Mouse (Mus musculus): ENCODE measurements around the gene Rnf115. TPM values are rescaled to one million over a fixed set of nuclear protein-coding genes. Genes with fewer than 3 reads are reported as not detected.

The Rnf115 gene
- total RNA-seq, 1 experiment: 22.1 TPM

GRCm38 (mm10) chr3:96744348-96744747 lies 16.9 kb downstream of the Rnf115 start:
- no peak overlapping the region for H3K27ac ChIP-seq (ENCODE audit: insufficient read depth, low read depth, low read length, poor library complexity, severe bottlenecking)
- no peak overlapping the region for H3K4me3 ChIP-seq (ENCODE audit: insufficient read depth in 1 of 2, low read depth in 1 of 2, low read length in 2 of 2, poor library complexity in 1 of 2, severe bottlenecking in 1 of 2)
- H3K4me1 ChIP-seq (ENCODE audit: control insufficient read depth in 2 of 2, insufficient read depth in 2 of 2, low read length in 2 of 2, poor library complexity in 1 of 2): no peaks in the 10 kb centered on the region
- DNase-seq (ENCODE audit: low read depth, low spot score): no peak
- in situ Hi-C loops (cut with MboI; ENCODE audit: low sequenced_read_pairs in 2 of 2, unreplicated experiment in 2 of 2): no loop called here
- no peaks in the 10 kb centered on the region for H3K9me3 ChIP-seq (ENCODE audit: control insufficient read depth, insufficient read depth, low read depth, low read length)
- TF ChIP-seq MAFK (IDR thresholded peaks at IDR 0.05; ENCODE audit: insufficient read depth, low read depth, low read length) (no peak), CHD2 (IDR thresholded peaks at IDR 0.05; ENCODE audit: low read depth, low read length) (no peak), HCFC1 (IDR thresholded peaks at IDR 0.05; ENCODE audit: borderline replicate concordance, insufficient read depth, low read length) (no peak), ZC3H11A (IDR thresholded peaks at IDR 0.05; ENCODE audit: borderline replicate concordance, low read depth, low read length) (no peak), ZNF384 (IDR thresholded peaks at IDR 0.05; ENCODE audit: low read depth, low read length) (no peak)
- H3K36me3 ChIP-seq (ENCODE audit: control insufficient read depth, insufficient read depth, low read length, poor library complexity, severe bottlenecking): no peaks in the 10 kb centered on the region
- H3K9ac ChIP-seq (ENCODE audit: insufficient read depth, low read depth, low read length, poor library complexity, severe bottlenecking): no peak overlapping the region

GRCm38 (mm10) chr3:96746829-96747228 lies 19.4 kb downstream of the Rnf115 start:
- in situ Hi-C loops (cut with MboI; ENCODE audit: low sequenced_read_pairs in 2 of 2, unreplicated experiment in 2 of 2): no loop called here
- no peak for DNase-seq (ENCODE audit: low read depth, low spot score)

GRCm38 (mm10) chr3:96755935-96756334 lies 28.5 kb downstream of the Rnf115 start:
- no peak overlapping the region for H3K9ac ChIP-seq (ENCODE audit: insufficient read depth, low read depth, low read length, poor library complexity, severe bottlenecking)
- 0 out of 2 replicates have a peak, but pooled peaks cover 5% of the 10 kb centered on the region for H3K9me3 ChIP-seq (ENCODE audit: control insufficient read depth, insufficient read depth, low read depth, low read length)
- H3K27ac ChIP-seq (ENCODE audit: insufficient read depth, low read depth, low read length, poor library complexity, severe bottlenecking): no peak overlapping the region
- 0 out of 2 replicates have a peak, but pooled peaks cover 2% of the 10 kb centered on the region for H3K36me3 ChIP-seq (ENCODE audit: control insufficient read depth, insufficient read depth, low read length, poor library complexity, severe bottlenecking)
- no peak for DNase-seq (ENCODE audit: low read depth, low spot score)
- H3K4me1 ChIP-seq (ENCODE audit: control insufficient read depth in 2 of 2, insufficient read depth in 2 of 2, low read length in 2 of 2, poor library complexity in 1 of 2): peaks cover 1 to 4% of the 10 kb centered on the region in 2 experiments; a peak in 3 of 4 replicates
- H3K4me3 ChIP-seq (ENCODE audit: insufficient read depth in 1 of 2, low read depth in 1 of 2, low read length in 2 of 2, poor library complexity in 1 of 2, severe bottlenecking in 1 of 2): no peak overlapping the region
- TF ChIP-seq CHD2 (IDR thresholded peaks at IDR 0.05; ENCODE audit: low read depth, low read length): no peak
- in situ Hi-C loops (cut with MboI; ENCODE audit: low sequenced_read_pairs in 2 of 2, unreplicated experiment in 2 of 2): no loop called here

More at GRCm38 (mm10) chr3:96746829-96747228, 19.4 kb downstream of the Rnf115 start:
- Histone ChIP-seq H3K27ac (ENCODE audit: insufficient read depth, low read depth, low read length, poor library complexity, severe bottlenecking) (no peak overlapping the region), H3K9me3 (ENCODE audit: control insufficient read depth, insufficient read depth, low read depth, low read length) (no peaks in the 10 kb centered on the region), H3K36me3 (ENCODE audit: control insufficient read depth, insufficient read depth, low read length, poor library complexity, severe bottlenecking) (no peaks in the 10 kb centered on the region), H3K9ac (ENCODE audit: insufficient read depth, low read depth, low read length, poor library complexity, severe bottlenecking) (no peak overlapping the region), H3K4me3 (ENCODE audit: insufficient read depth in 1 of 2, low read depth in 1 of 2, low read length in 2 of 2, poor library complexity in 1 of 2, severe bottlenecking in 1 of 2) (no peak overlapping the region), H3K4me1 (ENCODE audit: control insufficient read depth in 2 of 2, insufficient read depth in 2 of 2, low read length in 2 of 2, poor library complexity in 1 of 2) (no peaks in the 10 kb centered on the region)
- TF ChIP-seq ZNF384 (IDR thresholded peaks at IDR 0.05; ENCODE audit: low read depth, low read length): no peak

- Histone ChIP-seq H3K9me3 (ENCODE audit: control insufficient read depth, insufficient read depth, low read depth, low read length) (0 out of 2 replicates have a peak, but pooled peaks cover 5% of the 10 kb centered on the region), H3K4me3 (ENCODE audit: insufficient read depth in 1 of 2, low read depth in 1 of 2, low read length in 2 of 2, poor library complexity in 1 of 2, severe bottlenecking in 1 of 2) (no peak overlapping the region), H3K9ac (ENCODE audit: insufficient read depth, low read depth, low read length, poor library complexity, severe bottlenecking) (no peak overlapping the region), H3K4me1 (ENCODE audit: control insufficient read depth in 2 of 2, insufficient read depth in 2 of 2, low read length in 2 of 2, poor library complexity in 1 of 2) (peaks cover 1 to 4% of the 10 kb centered on the region in 2 experiments; a peak in 3 of 4 replicates), H3K27ac (ENCODE audit: insufficient read depth, low read depth, low read length, poor library complexity, severe bottlenecking) (no peak overlapping the region), H3K36me3 (ENCODE audit: control insufficient read depth, insufficient read depth, low read length, poor library complexity, severe bottlenecking) (0 out of 2 replicates have a peak, but pooled peaks cover 6% of the 10 kb centered on the region)
- DNase-seq (ENCODE audit: low read depth, low spot score): no peak
- TF ChIP-seq ZC3H11A (IDR thresholded peaks at IDR 0.05; ENCODE audit: borderline replicate concordance, low read depth, low read length) (no peak), CHD2 (IDR thresholded peaks at IDR 0.05; ENCODE audit: low read depth, low read length) (no peak), HCFC1 (IDR thresholded peaks at IDR 0.05; ENCODE audit: borderline replicate concordance, insufficient read depth, low read length) (no peak), ZNF384 (IDR thresholded peaks at IDR 0.05; ENCODE audit: low read depth, low read length) (no peak), MAFK (IDR thresholded peaks at IDR 0.05; ENCODE audit: insufficient read depth, low read depth, low read length) (no peak)
- in situ Hi-C loops (cut with MboI; ENCODE audit: low sequenced_read_pairs in 2 of 2, unreplicated experiment in 2 of 2): no loop called here
Measured at GRCm38 (mm10) chr3:96757691-96758090, 30.2 kb downstream of the Rnf115 start.

- in situ Hi-C loops (cut with MboI; ENCODE audit: low sequenced_read_pairs in 2 of 2, unreplicated experiment in 2 of 2): no loop called here
- Histone ChIP-seq H3K36me3 (ENCODE audit: control insufficient read depth, insufficient read depth, low read length, poor library complexity, severe bottlenecking) (peaks cover 8% of the 10 kb centered on the region; the same call in 1 of the 2 replicates), H3K4me1 (ENCODE audit: control insufficient read depth in 2 of 2, insufficient read depth in 2 of 2, low read length in 2 of 2, poor library complexity in 1 of 2) (peaks cover 1 to 4% of the 10 kb centered on the region in 2 experiments; a peak in 3 of 4 replicates), H3K4me3 (ENCODE audit: insufficient read depth in 1 of 2, low read depth in 1 of 2, low read length in 2 of 2, poor library complexity in 1 of 2, severe bottlenecking in 1 of 2) (no peak overlapping the region), H3K27ac (ENCODE audit: insufficient read depth, low read depth, low read length, poor library complexity, severe bottlenecking) (no peak overlapping the region), H3K9ac (ENCODE audit: insufficient read depth, low read depth, low read length, poor library complexity, severe bottlenecking) (no peak overlapping the region), H3K9me3 (ENCODE audit: control insufficient read depth, insufficient read depth, low read depth, low read length) (0 out of 2 replicates have a peak, but pooled peaks cover 5% of the 10 kb centered on the region)
- no peak for DNase-seq (ENCODE audit: low read depth, low spot score)
- TF ChIP-seq HCFC1 (IDR thresholded peaks at IDR 0.05; ENCODE audit: borderline replicate concordance, insufficient read depth, low read length) (no peak), ZC3H11A (IDR thresholded peaks at IDR 0.05; ENCODE audit: borderline replicate concordance, low read depth, low read length) (no peak), ZNF384 (IDR thresholded peaks at IDR 0.05; ENCODE audit: low read depth, low read length) (no peak)
Measured at GRCm38 (mm10) chr3:96759695-96760094, 32.2 kb downstream of the Rnf115 start.

Measured in ES-E14 (cell line).